Mouse (Mus musculus) lung, adult 2 months (tissue): Measurements from ENCODE around the gene Atp12a.

Source experiments
- CTCF ChIP-seq: fragments of 200-500 bp; IDR thresholded peaks from 2 replicates; pipeline ENCODE4 v1.5.1; 2011; ENCODE audit warnings: mild to moderate bottlenecking, low read length, control low read depth; ENCODE audit not compliant: insufficient read depth
- POLR2A ChIP-seq: fragments of 200-500 bp; IDR thresholded peaks from 2 replicates; pipeline ENCODE4 v1.6.1; 2011; ENCODE audit warnings: low read depth, mild to moderate bottlenecking, control low read depth, low read length, borderline replicate concordance; ENCODE audit errors: extremely low read depth

DNA sequence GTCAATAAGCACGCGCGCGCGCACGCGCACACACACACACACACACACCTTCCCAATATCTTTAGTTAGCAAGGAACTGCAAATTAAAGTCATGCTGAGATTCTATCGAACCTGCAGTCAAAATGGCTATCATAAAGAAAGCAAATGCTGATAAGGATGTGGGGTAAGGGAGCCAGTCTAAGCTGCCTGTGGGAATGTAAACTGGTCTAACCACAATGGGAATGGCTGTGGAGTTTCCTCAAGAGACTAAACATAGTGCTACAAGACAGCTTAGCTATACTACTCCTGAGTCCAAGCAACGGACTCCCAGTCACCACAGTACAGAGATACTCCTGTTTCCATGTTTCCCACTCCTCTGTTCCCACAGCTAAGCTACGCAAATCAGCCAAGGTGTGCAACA lies 28.8 kb upstream of the Atp12a start:
- TF ChIP-seq CTCF (no peak), POLR2A (no peak)
